Mouse (Mus musculus) gastrocnemius, postnatal 10 days (tissue): ENCODE results near the gene Map4k4. TPM values are rescaled to one million over a fixed set of nuclear protein-coding genes. Genes with fewer than 3 reads are reported as not detected.

ENCODE experiments used
- DNase-seq: peaks from one replicate; pipeline ENCODE4 v3.0.0; 2021; ENCODE audit warnings: mixed read lengths
- total RNA-seq, 2 experiments: library from RNA; stranded (reverse); gene quantifications; 2 replicates each; pipeline ENCODE4 v1.2.3; 2021

Gene Map4k4
- total RNA-seq, 2 experiments from 2014 or later: 87.8 to 121 TPM

GRCm38 (mm10) chr1:40000899-40001298 is 100.2 kb downstream of the Map4k4 start:
- peak; percentile 34 for DNase-seq

DNA sequence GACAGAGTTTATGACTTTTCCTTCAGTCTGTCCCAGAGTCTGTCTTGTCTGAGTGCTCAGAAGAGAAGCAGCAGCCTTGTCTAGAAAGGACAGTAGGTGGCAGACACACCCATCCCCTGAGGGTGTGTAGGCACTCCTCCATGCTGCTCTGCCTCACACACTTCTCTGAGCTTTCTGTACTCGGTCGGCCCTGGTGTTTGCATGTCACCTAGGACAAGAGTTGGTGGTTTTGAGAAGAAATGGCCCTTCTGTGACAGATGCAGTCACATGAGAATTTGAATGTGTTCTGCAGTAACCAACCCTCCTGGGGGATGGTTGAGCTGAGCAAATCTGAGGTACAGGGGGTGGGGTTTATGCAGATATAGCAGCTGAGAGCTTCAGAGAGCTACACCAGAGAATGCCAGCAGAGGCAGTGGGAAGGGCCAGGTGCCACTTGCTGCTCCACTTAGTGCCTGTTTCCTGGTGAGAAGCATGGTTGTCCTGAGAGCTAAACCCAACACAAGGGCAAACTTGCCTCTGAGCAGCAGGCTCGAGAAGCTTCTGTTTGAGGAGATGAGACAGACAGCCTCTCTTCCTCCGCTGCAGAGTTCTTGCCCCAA is 101.5 kb downstream of the Map4k4 start:
- DNase-seq: no peak

DNA sequence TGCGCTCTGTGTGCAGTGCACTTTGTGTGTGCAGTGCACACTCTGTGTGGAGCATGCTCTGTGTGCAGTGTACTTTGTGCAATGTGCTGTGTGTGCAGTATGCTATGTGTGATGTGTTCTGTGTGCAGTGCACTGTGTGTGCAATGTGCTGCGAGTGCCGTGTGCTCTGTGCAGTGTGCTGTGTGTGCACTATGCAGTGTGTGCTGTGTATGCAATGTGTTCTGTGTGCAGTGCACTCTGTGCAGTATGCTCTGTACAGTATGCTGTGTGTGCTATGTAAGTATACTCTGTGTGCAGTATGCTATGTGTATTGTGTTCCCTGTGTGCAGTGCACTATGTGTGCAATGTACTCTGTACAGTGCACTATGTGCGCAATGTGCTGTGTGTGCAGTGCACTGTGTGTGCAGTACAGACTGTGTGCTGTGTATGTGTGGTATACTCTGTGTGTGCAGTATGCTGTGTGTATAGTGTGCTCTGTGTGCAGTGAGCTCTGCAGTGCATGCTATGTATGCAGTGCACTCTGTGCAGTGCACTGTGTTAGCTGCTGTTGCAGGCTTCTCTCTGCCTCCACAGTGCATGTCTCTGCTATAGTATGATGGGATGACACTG is 105.4 kb downstream of the Map4k4 start:
- DNase-seq: no peak

- no peak for DNase-seq
These were observed 107.3 kb downstream of the Map4k4 start for GRCm38 (mm10) chr1:40007962-40008471.

DNA sequence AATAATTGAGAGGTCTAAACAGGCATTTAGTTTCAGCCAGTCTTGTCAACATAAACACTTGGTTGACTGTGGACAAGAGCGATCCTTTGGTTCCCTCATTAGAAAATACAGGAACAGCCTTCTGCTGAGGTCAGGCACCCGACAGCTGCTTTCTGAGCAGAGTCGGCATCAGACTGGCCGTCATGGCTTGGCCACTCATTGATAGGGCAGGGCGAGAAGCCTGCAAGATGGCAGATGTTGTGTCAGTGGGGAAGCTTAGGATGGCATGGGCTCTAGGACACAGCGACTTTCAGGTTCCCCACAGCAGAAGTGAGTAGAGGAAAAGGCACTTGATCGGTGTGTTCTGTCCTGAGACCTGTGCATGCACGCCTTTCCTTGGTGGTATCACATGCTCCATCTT is 112.0 kb downstream of the Map4k4 start:
- no peak for DNase-seq

DNA sequence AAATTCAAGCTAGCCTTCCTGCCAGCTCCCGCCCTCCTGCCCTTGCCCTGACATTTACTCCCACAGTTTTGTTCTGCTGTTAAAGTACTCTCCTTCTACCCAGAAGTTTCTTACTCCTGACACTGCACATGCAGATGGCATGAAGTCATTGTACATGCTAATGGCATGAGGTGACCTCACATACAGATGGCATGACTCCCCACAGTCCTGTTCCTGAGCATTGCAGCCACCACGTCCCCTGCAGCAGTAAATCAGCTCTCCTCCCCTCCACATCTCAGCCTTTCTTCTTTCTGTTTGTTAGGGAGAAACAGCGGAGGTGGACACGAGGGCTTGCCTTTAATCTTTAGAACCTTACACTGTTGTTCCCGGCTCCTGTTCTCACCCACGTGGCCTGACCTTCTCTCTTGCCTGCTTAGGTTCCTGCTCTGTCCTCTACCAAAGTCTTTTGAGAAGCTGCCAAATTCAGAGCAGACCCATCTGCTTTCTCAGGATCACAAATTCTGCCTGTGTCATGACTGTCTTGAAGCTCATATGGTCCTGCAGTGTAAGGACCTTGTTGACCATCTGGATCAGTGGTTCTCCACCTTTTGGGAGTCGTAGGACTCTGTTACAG is 114.5 kb downstream of the Map4k4 start:
- DNase-seq: no peak

DNA sequence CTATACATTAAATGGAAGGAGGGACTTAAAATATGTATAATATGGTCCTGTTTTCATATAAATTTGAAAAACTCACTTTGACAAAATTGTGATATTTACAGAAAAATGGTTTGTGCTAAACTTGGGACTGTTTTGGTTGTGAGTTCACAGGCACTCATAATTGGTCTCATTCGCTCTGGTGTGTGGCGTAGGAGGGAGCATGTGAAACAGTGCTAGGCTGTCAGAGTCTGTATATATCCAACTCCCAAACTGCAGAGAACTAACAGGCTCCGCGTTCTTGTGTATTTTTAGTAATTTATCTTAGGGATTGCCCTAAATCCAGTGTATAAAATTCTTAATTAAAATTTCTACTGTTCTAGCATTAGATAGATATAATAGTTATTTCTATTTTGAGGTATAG is 120.9 kb downstream of the Map4k4 start:
- no peak for DNase-seq

DNA sequence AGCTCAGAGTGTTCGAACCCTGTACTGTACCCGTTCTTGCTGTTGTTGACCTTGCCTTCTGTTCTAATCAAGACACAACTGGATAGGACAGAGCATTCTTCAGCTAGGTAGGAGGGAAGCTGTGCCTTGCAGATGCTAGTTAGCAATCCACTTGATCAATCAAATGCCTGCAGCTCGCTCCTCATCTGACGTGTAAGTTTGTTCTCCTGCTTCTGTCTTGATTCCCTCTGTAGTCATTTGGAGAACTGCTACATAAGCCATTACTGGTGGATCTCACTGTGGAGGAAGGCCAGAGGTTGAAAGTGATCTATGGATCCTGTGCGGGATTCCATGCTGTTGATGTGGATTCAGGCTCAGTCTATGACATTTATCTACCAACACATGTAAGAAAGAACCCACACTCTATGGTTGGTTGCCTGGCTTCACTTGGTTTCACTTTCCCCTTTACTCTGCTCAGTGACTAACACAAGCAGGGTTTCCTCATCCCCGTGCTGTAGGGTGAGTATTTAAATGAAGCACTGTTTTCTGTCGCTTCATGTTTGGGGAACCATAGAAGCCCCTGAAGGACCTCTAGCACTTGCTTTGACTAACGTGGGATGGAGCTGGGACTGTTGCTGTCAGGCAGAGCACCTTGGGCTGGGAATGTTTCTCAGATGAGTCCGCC is 121.9 kb downstream of the Map4k4 start:
- DNase-seq: no peak

DNA sequence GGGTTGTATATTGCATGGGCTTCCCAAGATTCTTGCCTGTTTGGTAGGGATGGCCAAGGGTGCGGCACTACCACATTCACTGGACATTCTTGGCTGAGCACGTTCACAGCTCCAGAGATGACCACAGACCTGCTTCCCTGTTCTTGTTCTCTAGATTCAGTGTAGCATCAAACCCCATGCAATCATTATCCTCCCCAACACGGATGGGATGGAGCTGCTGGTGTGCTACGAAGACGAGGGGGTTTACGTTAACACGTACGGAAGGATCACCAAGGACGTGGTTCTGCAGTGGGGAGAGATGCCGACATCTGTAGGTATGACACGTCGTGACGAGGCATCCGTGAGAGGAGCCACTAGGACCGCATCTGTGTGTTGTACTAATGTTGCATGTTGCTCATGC is 122.5 kb downstream of the Map4k4 start:
- no peak for DNase-seq

- DNase-seq: no peak
These were observed 123.0 kb downstream of the Map4k4 start for GRCm38 (mm10) chr1:40023748-40024147.

DNA sequence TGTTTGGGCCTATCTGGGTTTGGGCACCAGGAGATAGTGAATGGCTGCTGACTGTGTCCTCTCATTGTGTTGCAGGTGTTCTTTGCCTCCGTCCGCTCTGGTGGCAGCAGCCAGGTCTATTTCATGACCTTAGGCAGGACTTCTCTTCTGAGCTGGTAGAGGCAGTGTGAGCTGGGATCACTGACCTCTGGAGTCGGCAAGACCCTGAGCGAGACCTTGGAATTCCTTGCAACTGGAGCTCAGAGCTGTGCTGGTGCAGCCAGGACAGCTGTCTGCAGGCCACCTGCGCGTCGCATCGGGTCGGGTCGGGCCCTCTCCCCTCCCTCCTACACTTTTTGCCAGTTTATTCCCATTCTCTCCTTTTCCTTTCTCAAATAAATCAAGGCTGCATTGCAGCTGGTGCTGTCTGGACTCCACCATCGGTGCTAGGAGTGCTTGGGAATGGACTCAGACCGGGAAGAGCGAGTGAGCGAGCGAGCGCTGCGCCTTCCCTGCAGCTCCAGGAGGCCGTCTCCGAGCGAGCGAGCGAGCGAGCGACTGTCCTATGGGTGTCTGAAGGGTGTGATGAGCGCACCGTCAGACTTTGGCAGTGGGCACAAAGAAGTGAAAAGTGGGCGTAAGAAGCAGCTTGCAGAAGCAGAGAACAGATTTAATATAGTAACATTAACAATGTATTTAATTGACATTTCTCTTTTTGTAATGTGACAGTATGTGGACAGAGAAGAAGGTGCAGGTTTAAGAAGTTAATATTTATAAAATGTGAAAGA is 124.0 kb downstream of the Map4k4 start:
- no peak for DNase-seq

- no peak for DNase-seq
These were observed 124.7 kb downstream of the Map4k4 start for GRCm38 (mm10) chr1:40025416-40025815.

GRCm38 (mm10) chr1:40027116-40027620 is 126.5 kb downstream of the Map4k4 start:
- no peak for DNase-seq

GRCm38 (mm10) chr1:40028207-40028998 is 127.7 kb downstream of the Map4k4 start:
- no peak for DNase-seq

DNA sequence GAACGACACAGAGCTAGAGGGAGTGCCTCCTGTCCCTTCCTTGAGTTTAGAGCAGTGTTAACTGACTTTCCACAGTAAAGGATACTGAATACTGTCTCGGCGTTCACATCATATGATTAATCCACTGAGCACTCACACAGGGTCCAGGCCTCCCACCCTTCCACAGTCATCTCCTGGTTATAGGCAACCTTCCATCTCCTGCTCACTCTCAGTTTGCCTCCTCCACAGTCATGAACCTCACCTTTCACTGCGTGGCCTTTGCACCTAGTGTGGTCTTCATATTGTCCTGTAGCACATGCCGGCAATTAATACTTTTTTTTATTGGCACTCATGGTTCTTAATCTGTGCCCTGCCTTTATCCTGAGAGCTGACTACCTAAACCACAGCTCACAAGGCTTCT is 128.9 kb downstream of the Map4k4 start:
- DNase-seq: no peak

GRCm38 (mm10) chr1:40030287-40030975 is 129.7 kb downstream of the Map4k4 start:
- DNase-seq: no peak

DNA sequence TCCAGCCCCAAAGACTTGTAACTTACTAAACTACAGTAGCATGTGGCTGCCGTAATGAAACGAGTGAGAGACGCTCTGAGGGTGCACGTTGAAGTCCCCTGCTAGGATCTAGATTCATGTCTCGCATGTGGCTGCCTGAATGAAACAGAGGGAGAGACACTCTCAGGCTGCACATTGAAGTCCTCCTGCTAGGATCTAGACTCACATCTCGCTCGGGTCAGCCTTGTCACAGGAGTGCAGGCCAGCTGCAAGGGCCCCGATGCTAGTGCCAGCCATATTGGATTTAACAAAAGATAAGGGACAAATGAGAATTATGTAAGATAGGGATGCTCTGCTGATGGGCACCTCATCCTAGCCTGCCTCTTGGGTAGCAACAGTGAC is 130.3 kb downstream of the Map4k4 start:
- DNase-seq: no peak

- DNase-seq: no peak
These were observed 130.9 kb downstream of the Map4k4 start for GRCm38 (mm10) chr1:40031626-40032025.

DNA sequence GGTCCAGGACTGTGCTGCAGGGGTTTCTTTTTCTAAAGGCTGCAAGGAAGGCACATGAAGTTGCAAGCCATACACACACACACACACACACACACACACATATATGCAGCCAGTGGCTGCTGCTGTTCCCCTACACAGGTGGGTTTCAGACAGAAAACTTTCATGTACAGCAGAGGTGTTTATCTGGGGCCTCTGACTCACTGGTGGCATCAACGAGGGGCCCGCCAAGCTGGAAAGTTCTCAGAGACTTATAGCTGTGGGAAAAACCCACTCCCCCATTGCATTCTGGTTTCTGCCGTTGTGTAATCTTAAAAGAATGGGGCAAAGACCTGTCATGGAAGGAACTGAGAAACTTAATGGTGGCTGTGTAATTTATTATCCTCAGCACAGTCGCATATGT is 132.6 kb downstream of the Map4k4 start:
- DNase-seq: no peak

DNA sequence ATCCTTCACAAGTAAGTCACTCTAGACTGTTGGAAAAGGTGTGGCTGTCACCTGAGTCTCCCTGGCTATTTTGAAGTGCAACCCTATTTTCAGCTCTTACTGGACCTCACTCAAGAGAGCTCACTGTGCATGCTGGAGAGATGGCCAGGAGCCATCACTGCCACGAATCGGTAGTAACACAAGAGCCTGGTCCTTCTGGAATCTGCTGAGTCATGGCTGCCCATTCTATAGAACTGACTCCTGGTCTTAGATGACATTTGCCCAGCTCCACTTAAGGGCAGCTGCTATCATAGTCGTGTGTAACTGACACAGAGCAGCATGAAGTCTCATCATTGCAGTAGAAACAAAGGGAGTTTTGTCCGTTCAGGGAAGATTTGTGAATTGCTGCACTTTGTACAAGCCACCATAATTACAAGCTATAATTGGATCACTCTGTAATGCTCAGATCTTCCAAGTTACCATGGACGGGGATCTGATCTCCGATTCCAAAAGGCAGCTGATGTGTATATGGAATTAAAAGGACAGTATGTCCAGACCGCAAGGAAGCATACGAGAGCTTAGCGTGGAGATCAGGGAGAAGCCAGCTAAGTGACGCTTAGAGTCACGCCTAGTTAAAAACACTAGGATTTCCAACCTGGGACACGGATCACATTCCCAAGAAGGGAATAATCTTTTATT is 133.2 kb downstream of the Map4k4 start:
- no peak for DNase-seq
